Mouse (Mus musculus) heart, postnatal 25 days (tissue): ENCODE data around the gene Fmnl2. TPM values are rescaled to one million over a fixed set of nuclear protein-coding genes. Genes with fewer than 3 reads are reported as not detected.

ENCODE experiments used
- DNase-seq: peaks from one replicate; pipeline ENCODE4 v3.0.0; 2022; ENCODE audit warnings: low spot score
- intact Hi-C: fragments of 180-260 bp; cut with DNase I; formaldehyde crosslinking; loops from one replicate; pipeline ENCODE4 v1.15.1; 2025
- total RNA-seq, 2 experiments: library from RNA; stranded (reverse); gene quantifications; 2 replicates each; pipeline ENCODE4 v1.2.3; 2021

Fmnl2 gene
- total RNA-seq, 2 experiments from 2014 or later, result 5.7 to 7.2 TPM

DNA sequence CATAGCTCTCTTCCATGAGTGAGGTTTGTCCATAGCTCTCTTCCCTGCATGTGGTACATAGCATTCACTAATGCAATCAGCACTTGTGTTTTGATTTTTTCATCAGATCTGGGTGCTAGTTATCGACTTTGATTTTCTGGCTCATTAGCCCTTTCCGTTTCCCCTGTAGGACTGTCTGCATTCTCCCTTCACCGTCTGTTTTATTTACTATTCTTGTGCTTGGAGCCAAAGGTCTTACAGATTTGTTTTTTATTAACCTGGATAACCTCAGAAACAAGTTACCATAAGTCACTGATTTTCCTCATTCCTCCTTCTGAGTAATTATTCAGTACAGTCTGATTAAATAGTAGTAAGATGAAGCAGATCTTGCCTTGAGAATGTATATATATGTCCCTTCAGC, 44.8 kb downstream of the Fmnl2 start:
- no peak for DNase-seq
- intact Hi-C loops, result no loop called here

DNA sequence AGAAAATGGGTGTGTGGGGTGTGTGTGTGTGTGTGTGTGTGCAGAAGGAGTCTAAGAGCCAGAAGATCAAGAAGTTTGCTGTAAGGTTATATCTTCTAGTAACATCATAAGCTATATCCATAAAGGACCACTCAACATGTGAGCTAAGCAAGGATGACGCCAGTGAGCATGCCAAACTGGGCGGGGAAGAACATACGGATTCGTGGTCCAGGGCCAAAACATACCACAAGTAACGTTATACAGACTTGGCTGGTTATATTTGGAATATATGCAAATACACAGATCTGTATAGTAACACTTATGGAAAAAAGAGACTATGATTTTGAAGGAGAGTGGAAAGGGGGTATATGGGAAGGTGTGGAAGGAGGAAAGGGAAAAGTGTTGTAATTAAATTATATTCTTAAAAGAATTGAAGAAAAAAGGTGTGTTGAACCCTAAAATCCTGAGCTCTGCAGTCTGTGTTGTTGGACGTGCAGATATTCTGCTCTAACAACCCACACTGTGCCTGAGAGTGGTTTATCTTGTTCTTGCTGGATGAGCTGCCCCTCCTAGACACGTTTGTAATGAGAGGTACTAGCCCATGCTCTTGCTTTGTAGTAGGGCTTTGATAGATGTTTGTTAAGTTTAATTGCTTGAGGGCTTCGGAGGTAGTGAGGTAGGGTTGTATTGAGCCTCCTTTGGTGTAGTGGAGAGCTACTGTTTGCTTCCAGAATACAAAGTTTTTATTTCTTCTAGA, 45.7 kb downstream of the Fmnl2 start:
- intact Hi-C loops, result no loop called here
- no peak for DNase-seq

DNA sequence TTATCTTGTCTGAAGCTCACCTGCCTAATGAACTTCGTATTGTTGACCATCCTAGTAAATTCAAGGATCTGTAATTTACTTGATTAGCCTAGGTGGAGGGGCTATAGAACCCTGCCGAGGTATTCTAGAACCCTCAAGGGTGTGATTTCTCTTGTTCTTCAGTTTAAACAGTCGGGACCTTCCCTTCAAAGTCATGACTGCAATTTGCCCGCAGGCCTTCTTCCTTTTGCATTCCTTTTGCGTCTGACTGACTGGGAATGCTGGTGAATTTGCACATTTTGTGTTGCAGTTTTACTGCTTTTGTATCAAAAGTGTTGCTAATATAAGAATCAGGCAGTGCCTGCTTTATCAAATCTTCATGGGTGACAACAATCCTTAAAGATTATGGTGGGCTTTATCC, 46.9 kb downstream of the Fmnl2 start:
- intact Hi-C loops, result no loop called here

DNA sequence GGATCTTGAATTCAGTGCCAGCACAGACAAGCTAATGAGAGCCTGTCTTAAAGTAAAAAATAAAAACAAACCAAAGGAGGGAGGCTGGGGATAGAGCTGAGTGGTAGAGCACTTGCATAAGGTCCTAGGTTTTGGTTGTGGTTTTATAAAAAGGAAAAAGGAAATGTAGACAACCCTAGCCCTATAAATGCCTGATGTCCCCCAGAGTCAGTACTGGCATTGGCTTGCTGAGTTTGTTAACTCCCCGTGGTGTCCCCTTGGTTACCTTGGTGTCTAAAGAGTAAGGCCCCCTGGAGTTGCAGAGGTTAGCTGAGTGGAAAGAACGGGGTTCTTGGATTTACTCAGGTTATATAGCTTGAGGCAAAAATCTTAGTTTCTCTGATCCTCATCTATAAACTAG, 55.7 kb downstream of the Fmnl2 start:
- no peak for DNase-seq
- intact Hi-C loops, result no loop called here

More for the DNA sequence above, 46.9 kb downstream of the Fmnl2 start:
- no peak for DNase-seq

DNA sequence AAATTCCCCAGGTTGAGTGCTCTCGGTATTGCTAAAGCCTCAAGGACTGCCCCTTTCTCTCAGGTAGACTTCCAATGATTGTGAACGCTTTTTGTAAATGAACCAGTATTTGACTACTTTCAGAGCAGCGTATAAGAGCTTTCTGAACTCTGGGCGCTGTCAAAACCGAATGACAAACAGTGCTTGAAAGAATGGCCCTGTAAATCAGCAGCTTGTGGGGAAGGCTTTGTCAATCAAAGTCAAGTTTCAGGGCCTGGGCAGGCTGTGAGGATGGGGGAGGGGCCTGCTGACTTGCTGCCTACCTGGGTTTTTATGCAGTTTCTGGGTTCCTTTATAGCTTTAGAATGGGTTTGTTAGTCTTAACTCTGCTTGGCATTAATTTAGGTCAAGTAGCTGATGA, 56.1 kb downstream of the Fmnl2 start:
- intact Hi-C loops, result no loop called here
- DNase-seq, result no peak

DNA sequence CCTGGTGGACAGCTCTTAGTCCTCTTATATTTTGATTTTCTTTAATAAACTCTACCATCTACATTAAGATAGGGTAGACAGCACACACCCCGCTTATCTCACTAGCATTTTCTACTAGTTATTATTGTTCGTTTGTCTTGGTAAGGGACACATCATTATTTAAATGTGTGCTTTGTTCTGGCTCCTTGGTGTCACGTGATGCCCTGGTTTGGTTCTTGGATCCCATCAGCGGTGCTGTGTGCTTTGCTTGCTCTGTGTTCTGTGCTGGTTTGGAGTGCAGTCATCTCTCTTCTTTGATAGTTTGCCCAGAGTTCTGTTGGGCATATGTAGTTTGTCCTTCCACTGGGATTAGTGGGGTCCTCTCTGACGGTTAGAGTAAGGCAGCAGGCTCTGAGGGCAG, 57.9 kb downstream of the Fmnl2 start:
- intact Hi-C loops, result no loop called here
- no peak for DNase-seq

DNA sequence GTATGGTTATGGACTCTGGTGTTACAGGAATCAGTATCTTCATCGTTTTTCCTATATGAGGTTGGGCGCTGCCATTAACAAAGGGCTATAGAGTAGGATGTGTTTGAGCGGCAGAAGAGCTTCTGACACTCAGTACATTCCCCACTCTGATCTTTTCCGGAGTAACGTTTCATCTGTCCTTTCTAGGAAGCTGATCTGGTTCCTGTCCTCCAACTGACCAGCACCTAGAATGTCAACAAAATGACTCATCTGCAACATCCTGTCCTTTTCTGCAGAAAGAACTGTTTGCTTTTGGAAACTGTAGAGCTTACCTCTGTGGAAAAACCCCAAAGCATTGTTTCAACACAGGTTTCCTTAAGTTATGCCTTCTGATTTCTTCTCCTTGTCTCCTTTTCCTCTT, 60.4 kb downstream of the Fmnl2 start:
- DNase-seq, result no peak

DNA sequence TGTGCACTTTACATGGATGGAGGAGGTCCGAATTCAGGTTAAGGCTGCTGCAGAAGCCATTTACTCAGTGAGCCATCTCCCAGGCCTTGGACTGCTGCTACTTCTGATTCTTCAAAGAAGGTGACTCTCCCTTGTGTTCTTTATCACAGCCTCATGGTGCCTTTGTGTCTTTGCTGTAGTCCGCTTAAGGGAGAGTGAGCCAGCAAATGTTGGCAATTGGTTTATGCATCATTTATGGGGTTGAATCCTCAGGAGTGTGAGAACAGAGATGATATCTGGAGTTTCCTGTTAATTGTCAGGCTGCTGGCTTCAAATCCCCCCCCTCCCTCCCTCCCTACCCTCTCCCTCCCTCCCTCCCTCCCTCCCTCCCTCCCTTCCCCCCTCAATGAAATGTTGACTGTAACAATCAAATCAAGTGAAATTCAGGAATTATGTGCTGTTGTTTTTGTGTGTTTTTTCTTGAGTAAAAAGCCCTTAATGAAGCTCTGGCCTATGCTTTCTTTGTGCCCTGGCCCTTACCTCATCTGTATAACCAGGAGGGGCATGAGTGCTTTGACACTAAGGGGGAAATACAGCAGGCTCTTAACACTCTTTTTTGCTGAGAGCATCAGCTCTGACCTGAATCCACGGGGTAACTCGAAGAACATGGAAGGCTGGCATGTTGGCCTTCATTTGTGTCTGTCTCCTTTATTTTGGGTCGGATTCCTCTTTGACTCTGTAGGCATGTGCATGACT, 63.2 kb downstream of the Fmnl2 start:
- no peak for DNase-seq
- intact Hi-C loops, result no loop called here

More for the DNA sequence above, 60.4 kb downstream of the Fmnl2 start:
- intact Hi-C loops, result no loop called here

DNA sequence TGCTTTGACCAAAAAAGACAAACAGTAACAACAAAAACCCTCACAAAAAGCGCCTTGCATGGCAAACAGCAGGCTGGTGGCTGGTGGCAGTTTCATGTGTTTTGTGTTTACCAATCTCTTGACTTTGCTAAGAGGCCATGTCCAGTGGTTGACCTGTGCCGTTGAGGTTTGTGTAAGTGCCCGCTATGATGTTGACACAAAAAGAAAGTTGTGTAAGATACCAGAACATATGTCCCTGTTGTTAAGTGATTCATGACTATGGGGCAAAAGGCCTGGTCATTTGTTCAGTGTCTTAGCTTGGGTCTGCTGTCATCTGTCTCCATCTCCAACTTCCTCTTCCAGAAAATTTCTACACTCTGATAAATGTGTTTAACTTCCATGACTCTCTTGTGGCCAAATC, 67.4 kb downstream of the Fmnl2 start:
- no peak for DNase-seq
- intact Hi-C loops, result loop anchor here (5.0 kb wide), 1 partner anchor 63 kb away; no protein-coding TSS in a partner anchor

DNA sequence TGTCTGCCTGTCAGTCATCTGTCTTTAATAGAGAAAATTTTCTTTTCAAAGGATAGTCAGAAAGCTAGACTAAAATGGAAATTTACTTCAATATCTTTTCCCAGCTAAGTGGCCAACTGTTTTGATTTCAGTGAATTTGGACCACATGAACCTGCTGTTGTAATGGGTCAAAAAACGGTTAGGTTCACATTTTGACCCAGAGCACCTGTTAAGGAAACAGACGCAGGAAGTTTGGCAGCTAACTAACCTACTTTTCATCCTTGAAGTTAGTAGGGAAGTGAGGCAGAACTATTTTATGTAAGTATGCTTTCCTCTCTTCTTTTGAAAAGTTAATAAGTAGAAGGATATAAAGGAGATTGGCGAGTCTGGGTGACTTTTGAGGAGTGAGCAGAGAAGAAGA, 69.7 kb downstream of the Fmnl2 start:
- intact Hi-C loops, result loop anchor here (5.0 kb wide), 1 partner anchor 65 kb away; no protein-coding TSS in a partner anchor
- no peak for DNase-seq

DNA sequence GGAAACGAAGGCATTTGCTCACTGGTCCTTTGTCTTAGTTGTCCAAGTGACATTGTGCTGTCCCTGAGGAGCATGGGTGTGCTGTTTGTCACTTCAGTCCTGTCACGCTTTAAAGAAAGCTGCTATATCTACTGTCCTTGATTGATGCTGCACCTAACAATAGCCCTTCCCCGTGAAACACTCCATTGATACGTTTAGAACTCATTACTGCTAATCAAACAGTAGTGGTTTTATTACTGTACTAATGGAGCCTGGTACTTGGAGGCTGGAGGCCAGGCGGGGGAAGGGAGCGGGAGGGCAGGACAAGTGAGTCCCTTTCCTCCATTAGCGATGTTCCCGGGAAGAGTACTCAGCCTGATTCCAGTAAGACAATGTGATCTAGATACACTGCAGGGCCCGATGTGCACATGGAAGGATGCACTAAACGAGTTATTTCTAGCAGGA, 70.2 kb downstream of the Fmnl2 start:
- DNase-seq, result no peak
- intact Hi-C loops, result loop anchor here (5.0 kb wide), 1 partner anchor 66 kb away; no protein-coding TSS in a partner anchor

DNA sequence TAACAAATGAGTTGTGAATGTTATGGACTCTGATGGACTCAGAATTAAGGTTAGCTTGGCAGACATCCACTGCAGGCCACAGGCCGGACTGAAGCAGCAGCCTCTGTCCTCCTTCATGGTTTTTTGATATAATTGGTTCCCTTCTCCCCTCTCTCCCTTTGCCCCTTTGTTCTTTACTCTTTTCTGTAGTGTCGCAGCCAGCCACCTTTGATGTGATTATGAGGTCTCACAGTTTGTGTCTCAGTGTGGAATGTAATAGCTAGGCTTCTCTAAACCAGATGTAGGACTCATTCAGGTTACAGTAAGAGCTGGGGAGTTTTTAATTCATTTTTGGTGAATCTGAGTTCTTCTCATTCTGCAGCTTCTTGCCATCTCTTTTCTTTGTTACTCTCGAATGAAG, 70.7 kb downstream of the Fmnl2 start:
- no peak for DNase-seq
- intact Hi-C loops, result loop anchor here (5.0 kb wide), 1 partner anchor 66 kb away; no protein-coding TSS in a partner anchor

DNA sequence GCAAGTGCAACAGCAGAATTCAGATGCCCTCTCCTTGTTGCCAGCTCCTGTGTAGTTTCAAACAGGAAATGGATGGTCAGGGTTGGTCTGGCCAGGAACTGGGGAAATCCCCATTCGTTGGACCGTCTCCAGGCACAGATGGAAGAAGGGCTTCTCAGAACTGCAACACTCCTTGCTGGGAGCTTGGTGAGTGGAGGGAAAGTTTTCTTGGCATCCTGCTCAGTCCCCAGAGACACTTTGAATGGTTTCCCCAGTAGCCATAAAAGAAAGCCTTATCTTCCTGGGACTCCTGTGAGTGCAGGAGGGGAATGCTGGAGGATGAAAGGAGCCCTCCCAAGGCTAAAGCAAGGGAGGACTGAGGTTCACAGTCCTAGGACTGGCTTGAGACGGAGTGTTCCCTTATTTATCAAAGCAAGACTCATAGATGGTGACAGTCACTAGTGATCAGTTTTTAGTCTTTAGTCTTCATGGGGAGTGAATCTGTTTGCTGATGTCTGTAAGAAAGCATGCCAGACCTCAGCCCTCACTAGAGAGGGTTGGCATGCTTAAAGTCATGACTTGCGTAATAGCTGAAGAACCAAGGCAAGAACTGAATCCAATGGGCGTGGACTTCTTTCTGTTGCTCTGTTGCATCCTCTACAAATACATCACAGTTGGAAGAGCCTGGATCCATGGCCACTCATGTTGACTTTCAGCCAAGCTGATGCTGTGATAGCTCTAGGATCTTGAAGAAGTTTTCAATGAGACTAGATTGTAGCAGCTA, 72.6 kb downstream of the Fmnl2 start:
- peak; percentile 37 for DNase-seq
- intact Hi-C loops, result no loop called here

DNA sequence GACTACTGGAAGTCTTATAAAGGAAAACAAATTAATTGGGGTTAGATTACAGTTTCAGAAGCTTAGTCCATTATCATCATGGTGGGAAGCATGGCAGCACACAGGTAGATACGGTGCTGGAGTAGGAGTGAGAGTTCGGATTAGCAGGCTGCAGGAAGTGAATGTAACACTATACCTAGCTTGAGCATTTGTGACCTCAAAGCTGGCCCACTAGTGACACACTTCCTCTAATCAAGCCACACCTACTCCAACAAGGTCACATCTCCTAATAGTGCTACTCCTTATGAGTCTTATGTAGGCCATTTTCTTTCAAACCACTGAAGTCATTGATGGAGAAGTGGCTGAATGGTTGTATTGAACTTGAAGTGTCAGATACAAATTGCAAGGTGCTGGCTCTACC, 73.7 kb downstream of the Fmnl2 start:
- DNase-seq, result no peak
- intact Hi-C loops, result no loop called here

DNA sequence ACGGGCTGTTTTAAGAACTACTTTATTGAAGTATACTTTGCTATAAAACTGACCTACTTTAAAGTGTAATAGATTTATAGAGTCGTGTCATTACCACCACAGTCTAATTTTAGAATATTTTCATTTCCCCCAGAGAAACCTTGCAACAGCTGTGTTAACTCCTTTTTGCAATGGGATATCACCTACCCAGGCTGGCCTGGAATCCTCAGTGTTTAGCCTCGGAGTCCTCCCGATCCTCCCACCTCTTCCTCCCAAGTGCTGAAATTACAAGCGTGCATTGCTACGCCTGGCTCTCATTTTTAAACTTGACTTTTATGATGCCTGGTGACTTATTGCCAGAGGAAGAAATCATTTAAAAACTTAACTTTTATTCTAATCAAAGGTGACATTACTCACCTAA, 78.2 kb downstream of the Fmnl2 start:
- intact Hi-C loops, result no loop called here
- DNase-seq, result no peak

DNA sequence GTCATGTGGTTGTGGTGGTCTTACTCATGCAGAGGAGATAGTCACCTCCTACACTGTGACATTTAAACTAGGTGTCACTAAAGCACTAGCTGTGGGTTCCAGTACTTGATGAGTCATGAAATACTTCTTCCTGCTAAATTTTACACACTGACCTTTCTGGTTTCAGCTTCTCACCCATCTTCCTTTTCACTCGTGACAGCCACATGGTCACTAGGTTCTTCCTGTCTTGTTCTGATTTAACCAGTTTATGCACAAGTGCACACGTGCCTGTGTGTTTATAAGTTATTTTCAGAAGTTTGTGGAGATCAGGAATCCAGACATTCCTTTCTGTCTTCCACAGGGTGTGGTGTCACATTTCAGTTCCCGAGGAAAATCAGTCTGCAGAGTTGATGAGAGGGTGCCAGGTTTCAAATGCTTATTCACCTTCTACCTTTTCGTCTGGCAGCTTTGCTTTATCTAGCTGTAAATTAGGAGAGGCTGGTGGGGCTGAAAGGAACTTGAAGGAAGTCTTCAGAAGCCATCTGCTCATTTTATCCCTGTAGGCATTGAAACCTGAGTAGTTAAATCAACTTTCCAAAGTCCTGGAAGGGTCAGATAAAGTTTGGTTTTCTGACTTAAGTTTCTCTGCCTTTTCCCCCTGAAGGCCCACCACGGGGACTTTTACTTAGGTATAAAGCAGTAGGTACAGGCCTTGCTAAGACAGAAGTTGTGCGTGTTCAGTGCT, 80.9 kb downstream of the Fmnl2 start:
- intact Hi-C loops, result no loop called here
- no peak for DNase-seq

DNA sequence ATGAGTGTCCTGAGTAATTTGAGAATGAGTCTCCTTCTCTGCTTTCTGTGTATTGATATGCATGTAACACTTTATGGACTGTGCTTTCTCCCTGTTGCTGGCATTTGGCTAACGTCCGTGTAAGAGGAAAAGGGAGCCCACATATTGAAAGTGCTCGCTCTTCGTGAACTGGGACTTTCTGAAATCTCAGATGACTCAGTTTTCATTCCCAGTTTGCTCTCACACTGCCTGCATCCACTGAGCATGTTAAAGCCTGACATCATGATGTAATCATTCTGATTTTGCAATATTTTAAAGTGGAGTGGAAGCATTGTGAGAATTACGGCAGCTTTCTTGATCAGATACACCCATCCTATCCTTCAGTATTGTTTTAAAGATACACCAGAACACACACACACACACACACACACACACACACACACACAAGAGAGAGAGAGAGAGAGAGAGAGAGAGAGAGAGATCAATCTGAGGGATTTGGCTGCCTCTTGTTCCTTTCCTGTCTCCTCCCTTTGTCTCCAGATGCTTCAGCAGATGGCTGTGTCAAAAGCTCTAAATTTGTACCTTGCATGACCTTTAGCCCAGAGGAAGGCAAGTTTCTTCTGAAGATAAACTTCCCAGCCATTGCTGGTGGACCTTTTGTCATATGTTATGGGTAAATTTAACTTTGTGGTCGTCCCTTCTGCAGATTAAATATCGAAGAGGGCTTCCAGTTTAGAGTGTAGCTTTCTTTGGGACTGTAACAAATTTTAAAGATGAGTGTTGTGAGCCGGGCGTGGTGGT, 86.2 kb downstream of the Fmnl2 start:
- DNase-seq, result no peak
- intact Hi-C loops, result loop anchor here (10.0 kb wide), 1 partner anchor 141 kb away; no protein-coding TSS in a partner anchor

DNA sequence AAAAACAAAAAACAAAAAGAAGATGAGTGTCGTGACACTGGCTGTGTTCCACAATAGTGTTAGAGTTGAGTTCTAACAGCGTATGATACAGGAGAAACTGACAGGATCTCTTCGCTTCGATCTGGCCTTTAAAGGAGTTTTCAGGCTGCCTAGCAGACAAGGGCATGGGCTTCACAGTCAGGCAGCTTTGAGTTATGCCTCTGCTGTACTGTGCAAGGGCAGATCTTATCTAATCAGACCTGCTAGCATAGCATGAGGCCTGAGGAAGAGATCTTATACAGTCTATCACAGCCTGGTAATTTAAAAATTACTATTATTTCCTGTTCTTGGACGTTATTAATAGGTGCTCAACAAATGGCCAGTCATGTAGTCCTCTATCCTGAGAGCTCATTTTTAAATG, 86.9 kb downstream of the Fmnl2 start:
- intact Hi-C loops, result loop anchor here (10.0 kb wide), 1 partner anchor 140 kb away; no protein-coding TSS in a partner anchor
- DNase-seq, result no peak

DNA sequence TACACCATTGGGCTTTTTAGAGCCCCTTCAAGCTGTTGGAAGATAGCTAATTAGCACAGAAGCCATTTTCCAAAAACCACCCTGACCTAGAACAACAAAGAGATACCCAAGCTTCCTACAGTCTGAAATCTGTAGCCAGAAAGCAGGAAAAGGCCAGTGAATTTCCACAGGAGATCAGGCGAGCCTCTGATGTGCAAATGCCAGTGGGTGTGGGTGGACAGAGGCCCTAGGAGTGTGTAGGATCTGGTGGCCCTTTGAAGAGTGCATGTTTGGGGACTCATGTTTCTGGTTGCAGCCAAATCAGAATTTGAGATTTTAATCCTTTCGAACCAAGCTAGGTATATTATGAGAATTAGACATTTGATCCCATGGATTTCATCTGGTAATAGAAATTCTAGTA, 88.4 kb downstream of the Fmnl2 start:
- DNase-seq, result no peak
- intact Hi-C loops, result loop anchor here (10.0 kb wide), 1 partner anchor 139 kb away; no protein-coding TSS in a partner anchor
